Mouse (Mus musculus): ENCODE measurements around the gene Samd1.
"Not testable (repeated sequence)": the region's sequence is repeated elsewhere in the genome, so short reads cannot be mapped to it uniquely, and the experiment has no call there.

Gene Samd1

GRCm38 (mm10) chr8:83997511-83998141 is at the start of gene Samd1:
Samd1 (plus strand) TSS chr8:83997672.
- no peak for DNase-seq

- DNase-seq, result no peak
Measured at GRCm38 (mm10) chr8:83954749-83955105, 42.7 kb upstream of the Samd1 start.

GRCm38 (mm10) chr8:83955106-83955957 is 42.1 kb upstream of the Samd1 start, which contains the start of the genes Gm10644 and Asf1b:
Gm10644 (minus strand) TSS chr8:83955205.
Asf1b (plus strand) TSS chr8:83955507.
- peak; percentile 99 to 100 for DNase-seq

GRCm38 (mm10) chr8:83955958-83956218 is 41.6 kb upstream of the Samd1 start:
- DNase-seq, result no peak

- DNase-seq, result no peak
Measured at GRCm38 (mm10) chr8:83956789-83957188, 40.7 kb upstream of the Samd1 start.

- peak; percentile 75 to 85 for DNase-seq
Measured at GRCm38 (mm10) chr8:83964015-83964765, 33.3 kb upstream of the Samd1 start.

GRCm38 (mm10) chr8:83967701-83968100 is 29.8 kb upstream of the Samd1 start:
- no peak for DNase-seq

- DNase-seq, result no peak
Measured at GRCm38 (mm10) chr8:83971121-83971520, 26.4 kb upstream of the Samd1 start.

GRCm38 (mm10) chr8:83971661-83972060 is 25.8 kb upstream of the Samd1 start:
- DNase-seq, result no peak

GRCm38 (mm10) chr8:83972150-83973120 is 25.0 kb upstream of the Samd1 start, which contains the start of gene Prkaca:
Prkaca (plus strand) TSS chr8:83972993.
- DNase-seq, result peak; percentile 99

GRCm38 (mm10) chr8:83973161-83974031 is 24.1 kb upstream of the Samd1 start:
- DNase-seq, result no peak

- peak; percentile 64 to 72 for DNase-seq
Measured at GRCm38 (mm10) chr8:83974521-83974920, 23.0 kb upstream of the Samd1 start.

- DNase-seq, result peak; percentile 28 to 47
Measured at GRCm38 (mm10) chr8:83976101-83976630, 21.3 kb upstream of the Samd1 start.

GRCm38 (mm10) chr8:83976779-83977350 is 20.6 kb upstream of the Samd1 start:
- no peak for DNase-seq

GRCm38 (mm10) chr8:83977646-83978045 is 19.8 kb upstream of the Samd1 start:
- peak in 1 of 2 experiments; percentile 38 for DNase-seq

GRCm38 (mm10) chr8:83978200-83978599 is 19.3 kb upstream of the Samd1 start:
- no peak for DNase-seq

- no peak for DNase-seq
Measured at GRCm38 (mm10) chr8:83980250-83980649, 17.2 kb upstream of the Samd1 start.

- no peak for DNase-seq
Measured at GRCm38 (mm10) chr8:83980845-83981244, 16.6 kb upstream of the Samd1 start.

GRCm38 (mm10) chr8:83981533-83981932 is 15.9 kb upstream of the Samd1 start:
- no peak for DNase-seq

- no peak for DNase-seq
Measured at GRCm38 (mm10) chr8:83982449-83982848, 15.0 kb upstream of the Samd1 start.

GRCm38 (mm10) chr8:83983222-83983621 is 14.2 kb upstream of the Samd1 start:
- DNase-seq, result not testable (repeated sequence)

Data from lung, adult 18-20 months (tissue).